Mouse (Mus musculus) splenic B cell, adult 2 months (primary cell): ENCODE data around the gene Cinp.

Source experiments
- DNase-seq: peaks from one replicate; pipeline ENCODE4 v3.0.0-alpha.2; 2011; ENCODE audit warnings: low read depth, low spot score
- H3K27me3 ChIP-seq: 2 replicates; pipeline ENCODE4 v1.6.1; 2012; ENCODE audit warnings: mild to moderate bottlenecking, low read length, moderate library complexity, mixed read lengths; ENCODE audit not compliant: control insufficient read depth, poor library complexity, insufficient read depth, severe bottlenecking
- H3K36me3 ChIP-seq: 2 replicates; pipeline ENCODE4 v1.6.1; 2012; ENCODE audit warnings: mild to moderate bottlenecking, low read length, moderate library complexity, mixed read lengths; ENCODE audit not compliant: control insufficient read depth, poor library complexity, insufficient read depth, severe bottlenecking

The Cinp gene

DNA sequence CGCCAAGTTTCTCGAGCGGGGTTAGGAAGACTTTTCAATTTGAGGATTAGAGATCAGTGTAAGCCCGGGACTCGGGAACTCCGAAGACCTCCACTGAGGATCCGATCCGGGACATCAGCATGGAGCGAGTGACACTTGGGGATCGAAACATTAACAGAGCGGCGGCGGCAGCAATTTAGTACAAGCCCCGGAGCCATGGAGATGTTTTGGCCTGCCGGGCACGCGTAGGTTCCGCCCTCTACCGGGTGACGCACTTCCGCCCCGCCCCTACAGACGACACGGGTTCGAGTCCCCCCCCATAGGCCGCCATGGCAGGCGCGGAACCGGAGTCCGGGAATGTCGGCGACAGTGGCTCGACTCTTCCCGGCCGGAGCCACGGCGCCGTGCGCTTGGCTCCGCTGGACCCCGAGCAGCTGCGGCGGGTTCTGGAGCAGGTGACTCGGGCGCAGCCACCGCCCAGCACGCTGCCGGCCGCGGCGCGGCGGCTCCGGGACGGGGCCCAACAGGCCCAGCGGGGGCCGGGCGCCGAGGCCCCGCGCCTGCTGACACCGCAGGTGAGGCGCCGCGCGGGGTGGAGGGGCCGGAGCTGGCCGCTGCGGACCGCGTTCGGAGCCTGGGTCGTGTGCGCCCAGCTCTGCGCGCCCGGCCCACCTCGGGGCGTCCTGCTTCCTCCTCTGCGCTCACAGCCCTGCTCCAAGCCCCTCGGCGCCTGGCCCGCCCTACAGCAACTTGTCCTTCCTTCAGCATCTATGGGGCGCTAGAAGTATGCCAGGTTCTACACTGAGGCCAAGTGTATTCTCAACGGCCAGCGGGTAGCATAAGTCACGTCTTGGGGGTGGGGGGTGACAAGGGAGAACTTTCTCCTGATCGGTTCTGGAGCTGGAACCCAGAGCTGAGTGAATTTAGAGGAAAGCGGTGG is 38.7 kb downstream of the Cinp start, which contains the start of gene Zfp839:
Gene Zfp839, plus strand, starts transcription at position 244 of the 919 bp plus-strand sequence.
- DNase-seq, result peak; percentile 78
- Histone ChIP-seq H3K27me3 (no peaks in the 10 kb centered on the region), H3K36me3 (no peaks in the 10 kb centered on the region)

- H3K27me3 ChIP-seq, result no peaks in the 10 kb centered on the region
- DNase-seq, result no peak
- no peaks in the 10 kb centered on the region for H3K36me3 ChIP-seq
Observed at GRCm38 (mm10) chr12:110846191-110846765, 42.7 kb downstream of the Cinp start.

DNA sequence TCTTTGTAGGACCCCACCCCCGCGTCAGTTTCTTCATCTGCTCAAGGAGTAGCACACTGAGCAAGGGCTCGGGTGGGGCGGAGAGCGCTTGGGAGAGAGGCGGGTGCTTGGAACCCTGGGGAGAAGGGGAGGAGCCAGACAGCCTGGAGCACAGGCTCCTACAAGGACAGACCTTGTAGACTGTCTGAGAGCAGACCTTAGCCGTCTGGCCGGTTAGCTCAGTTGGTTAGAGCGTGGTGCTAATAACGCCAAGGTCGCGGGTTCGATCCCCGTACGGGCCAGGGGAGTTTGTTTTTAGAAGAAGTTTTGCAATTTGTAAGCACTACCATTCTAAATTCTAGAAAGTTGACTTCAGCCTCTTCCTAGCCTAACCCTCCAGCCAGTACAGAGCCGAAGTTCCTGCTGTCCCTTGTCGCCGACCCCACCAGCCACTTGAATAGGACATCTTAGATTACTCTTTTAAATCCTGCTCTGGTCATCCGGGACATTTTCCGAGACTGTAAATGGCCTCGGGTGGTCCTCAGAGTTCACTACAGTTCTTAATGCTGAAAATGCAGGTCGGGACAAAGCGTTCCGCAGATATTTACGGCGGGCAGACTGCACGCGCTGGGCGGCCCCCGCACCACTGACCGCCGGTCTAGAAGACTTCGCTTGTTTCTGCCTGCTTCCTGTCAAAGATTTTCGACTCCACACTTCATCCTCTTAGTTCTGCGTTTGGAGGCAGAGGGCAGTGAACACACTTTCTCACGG is 43.6 kb downstream of the Cinp start:
- DNase-seq, result peak; percentile 83
- no peaks in the 10 kb centered on the region for H3K36me3 ChIP-seq
- H3K27me3 ChIP-seq, result no peaks in the 10 kb centered on the region

GRCm38 (mm10) chr12:110844227-110845130 is 44.5 kb downstream of the Cinp start:
- no peak for DNase-seq
- no peaks in the 10 kb centered on the region for H3K27me3 ChIP-seq
- H3K36me3 ChIP-seq, result no peaks in the 10 kb centered on the region

- peak; percentile 90 for DNase-seq
- Histone ChIP-seq H3K36me3 (no peaks in the 10 kb centered on the region), H3K27me3 (no peaks in the 10 kb centered on the region)
Observed at GRCm38 (mm10) chr12:110843194-110844048, 45.5 kb downstream of the Cinp start.

DNA sequence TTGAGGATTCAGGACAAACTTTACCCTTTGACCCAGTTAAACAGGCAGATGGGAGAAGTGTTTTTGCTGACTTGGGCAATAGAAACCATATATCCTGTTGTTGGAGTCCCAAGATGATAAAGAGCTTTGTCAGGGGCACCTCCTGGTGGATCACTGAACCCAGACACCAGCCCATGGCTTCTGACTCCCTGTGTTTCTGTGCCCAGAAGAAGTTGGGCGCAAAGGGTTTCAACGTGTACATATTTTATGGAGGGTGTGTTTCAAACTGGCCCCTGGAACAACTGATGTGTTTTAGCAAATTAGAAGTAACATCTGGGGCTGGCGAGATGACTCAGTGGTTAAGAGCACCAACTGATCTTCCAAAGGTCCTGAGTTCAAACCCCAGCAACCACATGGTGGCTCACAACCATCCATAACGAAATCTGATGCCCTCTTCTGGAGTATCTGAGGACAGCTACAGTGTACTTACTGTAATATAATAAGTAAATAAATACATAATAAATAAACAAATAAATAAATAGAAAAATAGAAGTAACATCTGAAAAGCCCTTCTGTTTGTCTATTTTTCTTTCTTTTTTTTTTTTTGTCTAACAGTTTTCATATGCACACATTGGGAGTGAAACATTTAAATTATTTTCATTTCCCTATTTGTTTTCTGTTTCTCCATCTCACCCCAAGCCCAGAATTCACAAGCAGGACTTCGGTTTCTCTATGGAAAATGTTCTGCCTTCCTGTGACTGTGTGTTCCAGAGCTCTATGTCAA is 47.0 kb downstream of the Cinp start:
- H3K27me3 ChIP-seq, result no peaks in the 10 kb centered on the region
- no peaks in the 10 kb centered on the region for H3K36me3 ChIP-seq
- no peak for DNase-seq

DNA sequence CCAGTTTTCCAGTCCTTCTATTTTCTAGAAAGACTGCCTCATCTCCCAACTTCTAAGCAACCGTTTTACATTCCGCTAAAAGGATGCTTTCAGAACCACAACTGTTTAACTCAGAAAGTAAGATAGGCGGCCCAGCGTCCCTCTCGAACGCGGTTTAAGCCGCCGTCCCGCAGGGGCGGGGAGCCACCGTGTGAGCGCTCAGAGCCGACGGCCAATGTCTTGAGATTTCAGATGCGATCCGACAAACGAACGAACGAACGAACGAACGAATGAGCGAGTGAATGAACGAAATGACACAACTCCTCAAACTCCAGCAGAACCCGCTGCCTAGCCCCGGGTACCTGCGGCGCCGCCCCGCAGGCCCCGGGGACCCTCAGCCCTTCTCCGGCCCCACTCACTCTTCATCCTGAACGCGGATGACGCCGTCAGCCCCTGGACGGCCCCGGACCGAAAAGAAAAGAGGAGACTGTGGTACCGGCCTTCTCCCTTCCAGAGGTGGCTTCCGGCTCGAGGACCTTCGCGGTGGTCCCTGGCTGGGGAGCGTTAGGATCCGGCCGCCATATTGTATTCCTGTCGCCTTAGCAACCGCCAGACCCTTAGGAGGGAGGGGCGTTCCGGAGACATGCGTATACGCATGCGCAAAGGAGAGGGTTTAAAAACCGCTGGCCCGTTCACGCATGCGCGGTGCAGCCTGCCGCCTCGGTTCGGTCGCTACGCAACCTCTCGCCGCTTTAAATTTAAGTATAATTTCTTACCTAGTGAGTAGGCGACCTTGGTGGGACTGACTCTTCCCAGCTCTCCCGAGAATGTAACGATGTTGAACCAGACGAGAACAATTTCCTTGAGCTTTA is 48.4 kb downstream of the Cinp start, which contains the start of gene Mok:
Gene Mok, minus strand, starts transcription at position 592 of the 851 bp plus-strand sequence.
- Histone ChIP-seq H3K36me3 (no peaks in the 10 kb centered on the region), H3K27me3 (no peaks in the 10 kb centered on the region)
- peak; percentile 96 for DNase-seq

DNA sequence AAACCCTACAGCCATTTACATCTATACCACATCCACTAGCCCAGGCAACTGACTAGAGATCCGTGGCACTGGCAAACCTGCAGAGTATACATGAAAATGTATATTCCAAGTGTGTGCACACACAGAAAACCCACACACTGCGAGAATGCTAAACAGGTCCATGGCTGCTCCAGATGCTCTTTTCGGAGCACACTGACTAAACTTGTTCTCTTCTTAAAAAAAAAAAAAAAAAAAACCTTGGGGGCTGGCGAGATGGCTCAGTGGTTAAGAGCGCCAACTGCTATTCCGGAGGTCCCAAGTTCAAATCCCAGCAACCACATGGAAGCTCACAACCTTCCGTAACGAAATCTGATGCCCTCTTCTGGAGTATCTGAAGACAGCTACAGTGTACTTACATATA is 51.1 kb downstream of the Cinp start:
- DNase-seq, result no peak
- Histone ChIP-seq H3K27me3 (no peaks in the 10 kb centered on the region), H3K36me3 (no peaks in the 10 kb centered on the region)

DNA sequence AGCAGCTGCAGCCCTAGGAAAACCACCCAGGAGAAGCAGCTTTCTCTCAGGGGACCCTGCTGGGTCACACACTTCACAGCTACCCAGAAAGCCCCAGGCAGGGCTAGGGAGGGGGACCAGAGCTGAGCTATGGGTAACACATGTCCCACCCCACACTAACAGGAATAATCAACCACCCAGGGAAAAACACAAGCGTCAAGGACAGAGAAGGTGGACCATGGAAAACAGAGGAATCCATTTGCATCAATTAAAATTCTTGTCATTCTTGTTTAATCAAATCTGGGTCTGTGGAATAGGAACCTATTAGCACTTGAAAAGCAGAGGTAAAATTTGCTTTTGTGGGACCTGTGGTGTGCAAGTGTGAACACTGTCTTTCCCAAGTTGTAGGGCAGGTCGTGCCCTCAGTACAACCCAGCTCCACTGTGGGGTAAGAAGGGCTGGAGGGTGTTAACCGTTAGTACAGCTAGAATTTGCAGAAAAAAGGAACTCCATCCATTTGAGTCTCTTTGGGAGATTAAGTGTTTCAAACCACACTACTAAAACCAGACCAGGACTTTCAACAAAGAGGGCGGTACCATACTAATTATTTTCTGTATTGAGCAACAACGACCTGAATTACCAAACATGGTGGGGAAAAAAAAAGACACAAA is 51.6 kb downstream of the Cinp start:
- DNase-seq, result no peak
- Histone ChIP-seq H3K27me3 (no peaks in the 10 kb centered on the region), H3K36me3 (no peaks in the 10 kb centered on the region)

DNA sequence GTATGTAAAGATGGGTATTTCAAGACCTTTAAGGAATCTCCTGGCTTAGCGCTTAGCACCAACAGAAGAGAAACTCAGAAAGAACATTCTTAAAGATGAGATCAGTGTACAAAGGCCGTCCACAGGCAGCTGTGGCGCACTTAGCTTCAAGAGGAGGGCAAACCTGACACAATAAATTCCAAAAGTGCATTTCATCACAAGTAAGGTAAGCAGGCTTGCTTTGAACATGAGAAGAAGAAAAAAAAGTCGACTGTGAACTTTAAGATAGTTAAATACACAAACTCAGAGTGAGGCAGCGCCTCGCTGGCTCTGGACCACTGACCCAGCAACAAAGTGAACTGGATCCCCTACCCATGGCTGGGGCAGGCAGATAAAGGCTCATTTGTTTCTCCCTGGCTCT is 52.2 kb downstream of the Cinp start:
- DNase-seq, result no peak

DNA sequence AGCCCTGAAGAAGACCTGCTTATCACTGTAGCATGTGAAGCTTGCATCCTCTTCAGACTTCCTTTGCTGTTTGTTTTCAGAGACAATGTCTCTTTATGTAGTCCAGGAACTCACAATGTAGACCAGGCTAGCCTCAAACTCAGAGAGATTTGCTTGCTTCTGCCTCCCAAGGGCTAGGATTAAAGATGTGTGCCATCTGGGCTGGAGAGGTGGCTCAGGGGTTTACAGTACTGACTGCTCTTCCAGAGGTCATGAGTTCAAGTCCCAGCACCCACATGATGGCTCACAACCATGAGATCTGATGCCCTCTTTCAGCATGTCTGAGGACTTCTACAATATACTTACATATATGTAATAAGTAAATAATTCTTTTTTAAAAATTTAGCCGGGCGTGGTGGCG is 53.8 kb downstream of the Cinp start:
- Histone ChIP-seq H3K27me3 (no peaks in the 10 kb centered on the region), H3K36me3 (no peaks in the 10 kb centered on the region)
- DNase-seq, result no peak

More for the DNA sequence above, 52.2 kb downstream of the Cinp start:
- Histone ChIP-seq H3K36me3 (no peaks in the 10 kb centered on the region), H3K27me3 (no peaks in the 10 kb centered on the region)
